Mouse (Mus musculus) liver, embryonic 14.5 days (tissue): ENCODE measurements around the gene Dner.

ENCODE experiments used
- CTCF ChIP-seq: IDR thresholded peaks from 2 replicates; pipeline ENCODE4 v1.5.1; 2016; ENCODE audit warnings: antibody characterized with exemption, low read depth, control low read depth
- EP300 ChIP-seq: IDR thresholded peaks from 2 replicates; pipeline ENCODE4 v1.6.1; 2016; ENCODE audit warnings: antibody characterized with exemption, low read depth

DNA sequence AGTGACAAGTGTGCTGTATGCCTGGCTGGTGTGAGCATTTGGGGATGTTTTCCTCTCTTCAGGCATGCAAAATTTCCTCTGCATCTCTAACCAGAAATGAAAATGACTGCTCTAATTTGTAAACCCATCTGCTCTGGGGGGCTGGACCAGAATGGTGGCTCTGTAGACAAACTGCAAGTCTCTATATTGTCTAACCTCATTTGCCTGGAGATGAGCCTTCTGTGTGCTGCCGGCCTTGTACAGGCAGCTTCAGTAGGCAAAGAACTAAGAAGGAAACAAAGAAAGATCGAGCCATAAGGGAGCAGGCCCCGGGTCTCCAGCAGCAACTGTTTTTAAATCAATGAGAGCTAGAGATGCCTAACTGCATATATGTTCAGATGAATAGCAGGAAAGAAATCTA, 103.6 kb downstream of the Dner start:
- TF ChIP-seq EP300 (no peak), CTCF (no peak)
